In the genomic region with DNA sequence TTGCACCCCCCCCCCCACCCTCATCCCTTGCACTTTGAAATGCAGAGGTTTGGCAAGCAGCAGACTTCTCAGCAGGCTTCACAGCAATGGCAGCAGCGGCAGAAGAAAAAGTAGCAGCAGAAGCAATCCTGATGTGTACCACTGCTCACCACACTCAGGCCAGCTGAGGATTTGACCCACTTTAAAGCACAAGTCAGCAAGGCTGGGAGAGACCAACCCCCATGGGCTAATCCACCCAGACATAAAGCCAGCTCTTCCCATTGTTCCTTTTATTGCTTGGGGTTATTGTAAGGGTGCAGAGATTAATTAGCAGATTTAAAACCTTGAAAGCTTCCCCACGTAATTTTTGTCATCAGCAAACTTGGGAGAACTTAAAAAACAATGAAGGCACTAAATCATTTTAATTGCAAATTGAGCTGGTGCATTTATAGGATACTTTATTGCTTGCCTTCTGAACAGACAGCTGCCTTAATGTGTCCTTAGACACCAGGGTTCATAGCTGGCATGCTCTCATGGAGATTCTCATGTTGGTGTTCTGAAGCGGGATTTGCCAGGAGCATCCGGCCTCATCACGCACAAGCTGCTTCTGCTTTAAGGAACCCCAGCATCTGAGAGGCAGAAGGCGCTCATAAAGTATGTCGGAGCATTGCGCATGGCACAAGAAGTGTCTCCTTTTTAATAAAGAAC, we compare ENCODE assay signal across 15 mouse cellular contexts.
DNase-seq lines count a peak whose midpoint lies in the region; ATAC-seq and TF ChIP-seq lines count a peak whose summit lies in the region.
"Had no signal": no experiment of that assay in that cellular context is flagged by ENCODE, and none has a peak within 500 bp of the region (broad histone marks: within the 10 kb centered on the region; RNA-seq: fewer than 3 reads in every experiment).

No protein-coding gene starts in this region.

- H3K9me3 ChIP-seq in midbrain, embryonic 15.5 days, result no peaks in the 10 kb centered on the region
- H3K9me3 ChIP-seq: limb, embryonic 15.5 days; lung, embryonic 15.5 days had no signal

- TF ChIP-seq CTCF in cerebellum, adult 2 months (IDR thresholded peaks at IDR 0.05; ENCODE audit: borderline replicate concordance, insufficient read depth, low read depth, low read length), result no peak

- peak; percentile 3 to 6 for DNase-seq in cerebellum, postnatal 10 days
- DNase-seq in cerebellum, adult 2 months, result no peak
- DNase-seq in right cerebral cortex, postnatal 10 days (ENCODE audit: low spot score in 2 of 2), result peak; percentile 23
- no peak for DNase-seq in right cerebral cortex, postnatal 25 days
- DNase-seq in retina, postnatal 7 days (ENCODE audit: low read depth, low spot score), result peak; percentile 5
- no peak for DNase-seq in urinary bladder, postnatal 4 days (ENCODE audit: low spot score in 2 of 2)
- DNase-seq in liver, result no peak
- DNase-seq: adrenal gland, adult 2 months; gastrocnemius, adult 2 months; heart, postnatal 36 days; thymus, adult 18-20 months had no signal

- ATAC-seq in midbrain, embryonic 15.5 days (replicated peaks), result 0 out of 2 replicates have a peak, but pooled peaks have one; percentile 42

- H3K36me3 ChIP-seq in midbrain, embryonic 15.5 days (replicated peaks), result no peaks in the 10 kb centered on the region
- H3K36me3 ChIP-seq: limb, embryonic 15.5 days; lung, embryonic 15.5 days had no signal

- 24% methylated on average over 8 of the region's 8 CpGs for WGBS in cerebellum, adult 2 months
- 23% methylated on average over 8 of the region's 8 CpGs for WGBS in midbrain, embryonic 15.5 days

- H3K9ac ChIP-seq in midbrain, embryonic 15.5 days, result no peak overlapping the region
- H3K9ac ChIP-seq: limb, embryonic 15.5 days; lung, embryonic 15.5 days had no signal

- H3K4me2 ChIP-seq in midbrain, embryonic 15.5 days, result peak overlapping the region; percentile 15; the same call in 1 of the 2 replicates
- H3K4me2 ChIP-seq: limb, embryonic 15.5 days; lung, embryonic 15.5 days had no signal

- no peak for TF ChIP-seq POLR2A in cerebellum, adult 2 months (IDR thresholded peaks at IDR 0.05; ENCODE audit: borderline replicate concordance, insufficient read depth, low read length)

- no peaks in the 10 kb centered on the region for H3K4me1 ChIP-seq in cerebellum, adult 2 months (ENCODE audit: control insufficient read depth, insufficient read depth, low read length)
- H3K4me1 ChIP-seq in midbrain, embryonic 15.5 days, result peaks cover 13% of the 10 kb centered on the region; the same call in 1 of the 2 replicates
- H3K4me1 ChIP-seq: limb, embryonic 15.5 days; lung, embryonic 15.5 days had no signal

- no peak overlapping the region for H3K4me3 ChIP-seq in cerebellum, adult 2 months (replicated peaks; ENCODE audit: insufficient read depth, low read depth, low read length)
- H3K4me3 ChIP-seq in midbrain, embryonic 15.5 days, result no peak overlapping the region
- H3K4me3 ChIP-seq: gastrocnemius, adult 2 months; left cerebral cortex, adult 2 months; limb, embryonic 15.5 days; lung, embryonic 15.5 days had no signal

- no peaks in the 10 kb centered on the region for H3K27me3 ChIP-seq in cerebellum, adult 2 months (ENCODE audit: control insufficient read depth, insufficient read depth, low read length)
- H3K27me3 ChIP-seq in midbrain, embryonic 15.5 days (replicated peaks), result no peaks in the 10 kb centered on the region
- H3K27me3 ChIP-seq: limb, embryonic 15.5 days; lung, embryonic 15.5 days had no signal

- no peak overlapping the region for H3K27ac ChIP-seq in cerebellum, adult 2 months (ENCODE audit: insufficient read depth, low read length)
- H3K27ac ChIP-seq in midbrain, embryonic 15.5 days, result no peak overlapping the region
- H3K27ac ChIP-seq: gastrocnemius, adult 2 months; left cerebral cortex, adult 2 months; limb, embryonic 15.5 days; lung, embryonic 15.5 days had no signal

Comparison
In these comparisons a context has a peak if more than half of its experiments do, and no peak if none do; other contexts are left out.
1. DNase-seq: peak in cerebellum, postnatal 10 days (2 of 2), right cerebral cortex, postnatal 10 days (2 of 2) and retina, postnatal 7 days (single experiment); none in cerebellum, adult 2 months (0 of 2), right cerebral cortex, postnatal 25 days (single experiment), urinary bladder, postnatal 4 days (0 of 2) and liver (single experiment).